Mouse (Mus musculus): ENCODE data around the gene Pou2f1. TPM values are rescaled to one million over a fixed set of nuclear protein-coding genes. Genes with fewer than 3 reads are reported as not detected.

Pou2f1 gene
- polyA plus RNA-seq, 1 experiment: 19.2 TPM

GRCm38 (mm10) chr1:165934648-165935465, 67.6 kb downstream of the Pou2f1 start:
- Histone ChIP-seq H3K4me3 (ENCODE audit: control insufficient read depth, low read depth, low read length) (no peak overlapping the region), H3K27ac (ENCODE audit: control insufficient read depth, insufficient read depth, low read depth, low read length) (no peak overlapping the region), H3K36me3 (ENCODE audit: control insufficient read depth, insufficient read depth, low read length) (no peaks in the 10 kb centered on the region), H3K4me1 (ENCODE audit: control insufficient read depth, insufficient read depth, low read length) (no peaks in the 10 kb centered on the region), H3K27me3 (ENCODE audit: control insufficient read depth, insufficient read depth, low read length) (no peaks in the 10 kb centered on the region)
- TF ChIP-seq CTCF (IDR thresholded peaks at IDR 0.05; ENCODE audit: control insufficient read depth, insufficient read depth, insufficient replicate concordance, low read depth, low read length) (no peak), POLR2A (IDR thresholded peaks at IDR 0.05; ENCODE audit: control insufficient read depth, low read depth, low read length) (no peak)

DNA sequence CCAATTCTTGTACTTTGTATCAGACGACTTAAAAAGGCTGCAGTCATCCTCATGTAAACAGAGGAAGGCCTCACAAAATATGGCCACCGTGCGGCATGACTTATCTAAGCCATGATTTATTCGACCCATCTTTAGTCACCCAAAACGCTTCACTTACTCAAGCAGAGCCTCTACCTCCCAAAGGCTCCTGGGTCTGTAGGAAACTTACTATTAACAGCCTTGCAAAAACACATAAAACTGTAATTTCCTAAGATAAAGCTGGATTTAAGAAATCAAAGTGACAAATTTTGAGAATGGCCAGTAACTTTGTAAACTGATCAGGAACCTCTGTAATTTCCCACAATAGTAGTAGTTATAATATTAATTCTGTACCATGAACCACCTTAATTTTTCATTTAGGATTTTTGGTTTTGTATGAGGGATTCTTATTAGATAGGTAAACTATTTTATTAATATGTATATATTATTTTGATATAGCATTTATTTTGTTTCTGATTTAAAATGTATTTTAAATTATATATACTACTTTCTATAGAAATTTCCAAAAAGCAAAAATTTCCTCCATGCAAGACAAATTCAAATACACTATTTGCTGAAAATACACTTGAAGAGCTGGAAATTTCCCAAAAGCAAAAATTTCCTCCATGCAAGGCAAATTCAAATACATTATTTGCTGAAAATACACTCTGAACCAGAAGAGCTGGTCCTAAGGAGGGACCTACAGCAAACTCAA, 68.4 kb downstream of the Pou2f1 start:
- H3K27ac ChIP-seq (ENCODE audit: control insufficient read depth, insufficient read depth, low read depth, low read length): no peak overlapping the region
- TF ChIP-seq CTCF (IDR thresholded peaks at IDR 0.05; ENCODE audit: control insufficient read depth, insufficient read depth, insufficient replicate concordance, low read depth, low read length): no peak
- no peak for TF ChIP-seq POLR2A (IDR thresholded peaks at IDR 0.05; ENCODE audit: control insufficient read depth, low read depth, low read length)
- no peak overlapping the region for H3K4me3 ChIP-seq (ENCODE audit: control insufficient read depth, low read depth, low read length)

GRCm38 (mm10) chr1:165932842-165933241, 69.6 kb downstream of the Pou2f1 start:
- no peaks in the 10 kb centered on the region for H3K4me1 ChIP-seq (ENCODE audit: control insufficient read depth, insufficient read depth, low read length)

More for the DNA sequence above, 68.4 kb downstream of the Pou2f1 start:
- no peaks in the 10 kb centered on the region for H3K36me3 ChIP-seq (ENCODE audit: control insufficient read depth, insufficient read depth, low read length)
- no peaks in the 10 kb centered on the region for H3K27me3 ChIP-seq (ENCODE audit: control insufficient read depth, insufficient read depth, low read length)
- H3K4me1 ChIP-seq (ENCODE audit: control insufficient read depth, insufficient read depth, low read length): no peaks in the 10 kb centered on the region

GRCm38 (mm10) chr1:165930510-165930909, 72.0 kb downstream of the Pou2f1 start:
- Histone ChIP-seq H3K27ac (ENCODE audit: control insufficient read depth, insufficient read depth, low read depth, low read length) (no peak overlapping the region), H3K4me3 (ENCODE audit: control insufficient read depth, low read depth, low read length) (no peak overlapping the region), H3K36me3 (ENCODE audit: control insufficient read depth, insufficient read depth, low read length) (no peaks in the 10 kb centered on the region), H3K27me3 (ENCODE audit: control insufficient read depth, insufficient read depth, low read length) (no peaks in the 10 kb centered on the region), H3K4me1 (ENCODE audit: control insufficient read depth, insufficient read depth, low read length) (no peaks in the 10 kb centered on the region)
- TF ChIP-seq CTCF (IDR thresholded peaks at IDR 0.05; ENCODE audit: control insufficient read depth, insufficient read depth, insufficient replicate concordance, low read depth, low read length) (no peak), POLR2A (IDR thresholded peaks at IDR 0.05; ENCODE audit: control insufficient read depth, low read depth, low read length) (no peak)

More at GRCm38 (mm10) chr1:165932842-165933241, 69.6 kb downstream of the Pou2f1 start:
- Histone ChIP-seq H3K27ac (ENCODE audit: control insufficient read depth, insufficient read depth, low read depth, low read length) (no peak overlapping the region), H3K27me3 (ENCODE audit: control insufficient read depth, insufficient read depth, low read length) (no peaks in the 10 kb centered on the region), H3K4me3 (ENCODE audit: control insufficient read depth, low read depth, low read length) (no peak overlapping the region), H3K36me3 (ENCODE audit: control insufficient read depth, insufficient read depth, low read length) (no peaks in the 10 kb centered on the region)
- no peak for TF ChIP-seq CTCF (IDR thresholded peaks at IDR 0.05; ENCODE audit: control insufficient read depth, insufficient read depth, insufficient replicate concordance, low read depth, low read length)

DNA sequence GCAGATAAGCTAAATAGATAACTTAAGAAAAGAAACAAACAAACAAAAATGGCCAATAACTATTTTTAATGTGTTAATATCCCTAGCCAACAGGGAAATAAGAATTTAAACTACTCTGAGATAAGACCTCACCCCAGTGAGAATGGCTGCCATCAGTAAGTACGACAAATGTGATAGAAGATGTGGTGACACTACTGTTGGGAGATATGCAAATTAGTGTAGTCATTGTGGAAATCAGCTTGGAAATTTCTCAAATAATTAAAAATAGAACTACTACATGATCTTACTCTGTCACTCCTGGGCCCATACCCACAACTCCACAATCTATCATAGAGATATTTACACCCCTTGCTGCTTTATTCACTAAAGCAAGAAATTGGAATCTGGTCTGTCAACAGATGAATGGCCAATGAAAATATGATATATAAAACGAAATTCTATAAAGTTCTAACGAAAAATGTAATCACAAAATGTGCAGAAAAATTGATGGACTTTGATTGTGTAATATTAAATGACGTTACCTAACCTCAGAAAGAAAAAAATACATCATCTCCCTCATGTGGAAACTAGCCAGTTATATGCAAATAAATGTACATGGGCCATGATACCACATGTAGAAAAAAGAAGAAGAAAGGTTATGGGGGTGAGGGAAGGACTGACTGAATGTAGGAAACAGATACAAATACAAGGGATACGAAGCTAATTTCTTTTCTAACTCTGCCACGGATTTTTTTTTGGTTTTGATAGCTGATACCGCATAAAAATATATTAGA, 74.8 kb downstream of the Pou2f1 start:
- no peak overlapping the region for H3K27ac ChIP-seq (ENCODE audit: control insufficient read depth, insufficient read depth, low read depth, low read length)
- H3K27me3 ChIP-seq (ENCODE audit: control insufficient read depth, insufficient read depth, low read length): no peaks in the 10 kb centered on the region
- no peak for TF ChIP-seq CTCF (IDR thresholded peaks at IDR 0.05; ENCODE audit: control insufficient read depth, insufficient read depth, insufficient replicate concordance, low read depth, low read length)
- TF ChIP-seq POLR2A (IDR thresholded peaks at IDR 0.05; ENCODE audit: control insufficient read depth, low read depth, low read length): no peak
- no peak overlapping the region for H3K4me3 ChIP-seq (ENCODE audit: control insufficient read depth, low read depth, low read length)
- H3K36me3 ChIP-seq (ENCODE audit: control insufficient read depth, insufficient read depth, low read length): no peaks in the 10 kb centered on the region
- no peaks in the 10 kb centered on the region for H3K4me1 ChIP-seq (ENCODE audit: control insufficient read depth, insufficient read depth, low read length)

DNA sequence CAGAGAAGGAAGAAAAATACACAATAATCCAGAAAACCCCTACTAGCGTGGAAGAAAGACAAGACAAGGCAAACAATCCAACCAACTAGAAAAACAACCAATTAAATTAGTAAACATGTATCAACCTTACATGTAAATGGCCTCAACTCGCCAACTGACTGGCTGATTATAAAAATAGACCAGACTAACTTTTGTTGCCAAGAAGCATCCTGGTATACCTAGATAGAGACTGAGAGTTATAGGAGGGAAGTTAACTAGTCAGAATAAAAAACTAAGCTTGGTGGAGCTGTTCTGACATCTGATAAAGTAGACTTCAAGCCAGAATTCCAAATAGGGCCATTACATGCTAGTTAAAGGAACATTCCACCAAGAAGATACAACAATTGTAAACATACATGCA, 77.3 kb downstream of the Pou2f1 start:
- no peak for TF ChIP-seq POLR2A (IDR thresholded peaks at IDR 0.05; ENCODE audit: control insufficient read depth, low read depth, low read length)
- no peak for TF ChIP-seq CTCF (IDR thresholded peaks at IDR 0.05; ENCODE audit: control insufficient read depth, insufficient read depth, insufficient replicate concordance, low read depth, low read length)
- H3K4me3 ChIP-seq (ENCODE audit: control insufficient read depth, low read depth, low read length): no peak overlapping the region
- no peak overlapping the region for H3K27ac ChIP-seq (ENCODE audit: control insufficient read depth, insufficient read depth, low read depth, low read length)
- no peaks in the 10 kb centered on the region for H3K36me3 ChIP-seq (ENCODE audit: control insufficient read depth, insufficient read depth, low read length)
- no peaks in the 10 kb centered on the region for H3K4me1 ChIP-seq (ENCODE audit: control insufficient read depth, insufficient read depth, low read length)
- H3K27me3 ChIP-seq (ENCODE audit: control insufficient read depth, insufficient read depth, low read length): no peaks in the 10 kb centered on the region

- TF ChIP-seq CTCF (IDR thresholded peaks at IDR 0.05; ENCODE audit: control insufficient read depth, insufficient read depth, insufficient replicate concordance, low read depth, low read length) (no peak), POLR2A (IDR thresholded peaks at IDR 0.05; ENCODE audit: control insufficient read depth, low read depth, low read length) (no peak)
- H3K4me3 ChIP-seq (ENCODE audit: control insufficient read depth, low read depth, low read length): no peak overlapping the region
- H3K27me3 ChIP-seq (ENCODE audit: control insufficient read depth, insufficient read depth, low read length): no peaks in the 10 kb centered on the region
- no peak overlapping the region for H3K27ac ChIP-seq (ENCODE audit: control insufficient read depth, insufficient read depth, low read depth, low read length)
- no peaks in the 10 kb centered on the region for H3K4me1 ChIP-seq (ENCODE audit: control insufficient read depth, insufficient read depth, low read length)
- no peaks in the 10 kb centered on the region for H3K36me3 ChIP-seq (ENCODE audit: control insufficient read depth, insufficient read depth, low read length)
These were observed 80.0 kb downstream of the Pou2f1 start for GRCm38 (mm10) chr1:165922488-165922887.
